Mouse (Mus musculus): ENCODE data around the gene Trappc6a. TPM values are rescaled to one million over a fixed set of nuclear protein-coding genes. Genes with fewer than 3 reads are reported as not detected.

Trappc6a gene
- polyA plus RNA-seq, 1 experiment, result 54.4 TPM

GRCm38 (mm10) chr7:19562643-19563410, 54.6 kb downstream of the Trappc6a start, which contains the start of gene Ppp1r37:
Ppp1r37 (minus strand) TSS chr7:19563076.
- peaks cover 8% of the 10 kb centered on the region for H3K36me3 ChIP-seq (ENCODE audit: control insufficient read depth, insufficient read depth, low read length)
- no peak for DNase-seq (ENCODE audit: low read depth in 1 of 2, low spot score in 2 of 2)

GRCm38 (mm10) chr7:19563884-19564283, 55.7 kb downstream of the Trappc6a start:
- peaks cover 8% of the 10 kb centered on the region for H3K36me3 ChIP-seq (ENCODE audit: control insufficient read depth, insufficient read depth, low read length)
- no peak overlapping the region for H3K4me3 ChIP-seq (ENCODE audit: extremely low read depth, insufficient read depth, insufficient read length)
- TF ChIP-seq POLR2A (IDR thresholded peaks at IDR 0.05; ENCODE audit: low read depth, low read length) (no peak), CTCF (IDR thresholded peaks at IDR 0.05; ENCODE audit: extremely low read depth, insufficient read depth, insufficient read length, insufficient replicate concordance) (no peak)
- peaks cover 14% of the 10 kb centered on the region; the same call in 1 of the 2 replicates for H3K4me1 ChIP-seq (ENCODE audit: control insufficient read depth, insufficient read depth, insufficient read length)
- H3K27me3 ChIP-seq (ENCODE audit: control insufficient read depth, insufficient read depth, low read length), result no peaks in the 10 kb centered on the region
- 76% methylated on average over 3 of the region's 3 CpGs for WGBS
- no peak for DNase-seq (ENCODE audit: low read depth in 1 of 2, low spot score in 2 of 2)
- peak overlapping the region; percentile 11; the same call in 1 of the 2 replicates for H3K27ac ChIP-seq (ENCODE audit: insufficient read depth, low read length)

More at GRCm38 (mm10) chr7:19562643-19563410, 54.6 kb downstream of the Trappc6a start, which contains the start of gene Ppp1r37:
- Histone ChIP-seq H3K27me3 (ENCODE audit: control insufficient read depth, insufficient read depth, low read length) (no peaks in the 10 kb centered on the region), H3K4me3 (ENCODE audit: extremely low read depth, insufficient read depth, insufficient read length) (peak within 1 kb of the TSS; percentile 82), H3K4me1 (ENCODE audit: control insufficient read depth, insufficient read depth, insufficient read length) (peaks cover 14% of the 10 kb centered on the region; the same call in 1 of the 2 replicates), H3K27ac (ENCODE audit: insufficient read depth, low read length) (peak within 1 kb of the TSS; percentile 90)
- TF ChIP-seq POLR2A (IDR thresholded peaks at IDR 0.05; ENCODE audit: low read depth, low read length), result no peak
- no peak for TF ChIP-seq CTCF (IDR thresholded peaks at IDR 0.05; ENCODE audit: extremely low read depth, insufficient read depth, insufficient read length, insufficient replicate concordance)
- 9% methylated on average over 19 of the region's 19 CpGs for WGBS

DNA sequence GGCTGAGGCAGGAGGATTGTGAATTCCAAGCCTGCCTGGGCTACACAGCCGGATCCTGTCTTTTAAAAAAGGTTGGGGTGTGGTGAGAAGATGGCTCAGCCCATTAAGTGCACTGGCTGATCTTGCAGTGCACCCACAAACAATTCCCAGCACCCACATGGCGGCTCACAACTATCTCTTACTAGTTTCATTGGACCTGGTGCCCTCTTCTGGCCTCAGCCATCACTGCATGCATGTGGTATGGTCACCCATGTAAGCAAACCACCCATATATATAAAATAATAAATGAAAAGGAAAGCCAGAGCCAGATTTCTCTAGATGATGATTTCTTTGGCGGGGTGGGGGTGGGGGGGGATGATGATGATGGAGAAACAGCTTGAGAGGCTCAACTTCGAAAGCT, 56.3 kb downstream of the Trappc6a start:
- peaks cover 8% of the 10 kb centered on the region for H3K36me3 ChIP-seq (ENCODE audit: control insufficient read depth, insufficient read depth, low read length)
- WGBS, result 93% methylated on average over 4 of the region's 4 CpGs
- peaks cover 14% of the 10 kb centered on the region; the same call in 1 of the 2 replicates for H3K4me1 ChIP-seq (ENCODE audit: control insufficient read depth, insufficient read depth, insufficient read length)
- no peak overlapping the region for H3K27ac ChIP-seq (ENCODE audit: insufficient read depth, low read length)
- H3K4me3 ChIP-seq (ENCODE audit: extremely low read depth, insufficient read depth, insufficient read length), result no peak overlapping the region
- peak in 1 of 2 experiments; percentile 30 for DNase-seq (ENCODE audit: low read depth in 1 of 2, low spot score in 2 of 2)
- TF ChIP-seq CTCF (IDR thresholded peaks at IDR 0.05; ENCODE audit: extremely low read depth, insufficient read depth, insufficient read length, insufficient replicate concordance), result no peak
- TF ChIP-seq POLR2A (IDR thresholded peaks at IDR 0.05; ENCODE audit: low read depth, low read length), result no peak
- no peaks in the 10 kb centered on the region for H3K27me3 ChIP-seq (ENCODE audit: control insufficient read depth, insufficient read depth, low read length)

Other genes with a start within 250 kb of the Trappc6a start
- gene Vasp, start 236.6 kb upstream of the Trappc6a start, polyA plus RNA-seq (2012; rRNA removed), result 335 and 437 TPM in 2 replicates
- 2.1 and 3.3 TPM in 2 replicates for gene Ppm1n, start 228.3 kb upstream of the Trappc6a start, polyA plus RNA-seq (2012; rRNA removed)
- 7.7 and 9.1 TPM in 2 replicates for gene Rtn2, start 225.8 kb upstream of the Trappc6a start, polyA plus RNA-seq (2012; rRNA removed)
- 1.6 and 1.9 TPM in 2 replicates for gene Fosb, start 198.3 kb upstream of the Trappc6a start, polyA plus RNA-seq (2012; rRNA removed)
- gene Ercc1, start 163.6 kb upstream of the Trappc6a start, polyA plus RNA-seq (2012; rRNA removed), result 28.2 and 29.9 TPM in 2 replicates
- 5.8 and 5.9 TPM in 2 replicates for gene Cd3eap, start 148.9 kb upstream of the Trappc6a start, polyA plus RNA-seq (2012; rRNA removed)
- 2.2 and 2.5 TPM in 2 replicates for gene Ppp1r13l, start 148.6 kb upstream of the Trappc6a start, polyA plus RNA-seq (2012; rRNA removed)
- gene Ercc2, start 126.4 kb upstream of the Trappc6a start, polyA plus RNA-seq (2012; rRNA removed), result 51.8 and 62.2 TPM in 2 replicates
- 2.3 and 3.9 TPM in 2 replicates for gene Klc3, start 104.3 kb upstream of the Trappc6a start, polyA plus RNA-seq (2012; rRNA removed)
- gene Ckm, start 103.6 kb upstream of the Trappc6a start, polyA plus RNA-seq (2012; rRNA removed), result 0.62 and 0.92 TPM in 2 replicates
- gene Mark4, start 49.6 kb upstream of the Trappc6a start, polyA plus RNA-seq (2012; rRNA removed), result 14.6 and 23.4 TPM in 2 replicates
- gene Exoc3l2, start 45.1 kb upstream of the Trappc6a start, polyA plus RNA-seq (2012; rRNA removed), result 7.1 and 7.7 TPM in 2 replicates
- gene Bloc1s3, start within 50 bp of the Trappc6a start, polyA plus RNA-seq (2012; rRNA removed), result 8.8 and 13.9 TPM in 2 replicates
- gene Nkpd1, start 9.4 kb downstream of the Trappc6a start, polyA plus RNA-seq (2012; rRNA removed), result 2.2 and 2.3 TPM in 2 replicates
- gene Ppp1r37, start 54.7 kb downstream of the Trappc6a start, polyA plus RNA-seq (2012; rRNA removed), result 56.2 and 71.0 TPM in 2 replicates
- 20.9 and 33.0 TPM in 2 replicates for gene Zfp296, start 68.9 kb downstream of the Trappc6a start, polyA plus RNA-seq (2012; rRNA removed)
- 94.7 and 143 TPM in 2 replicates for gene Gemin7, start 69.2 kb downstream of the Trappc6a start, polyA plus RNA-seq (2012; rRNA removed)
- 102 and 186 TPM in 2 replicates for gene Clasrp, start 96.1 kb downstream of the Trappc6a start, polyA plus RNA-seq (2012; rRNA removed)
- gene Relb, start 121.0 kb downstream of the Trappc6a start, polyA plus RNA-seq (2012; rRNA removed), result 76.9 and 114 TPM in 2 replicates
- 76.3 and 78.9 TPM in 2 replicates for gene Clptm1, start 156.6 kb downstream of the Trappc6a start, polyA plus RNA-seq (2012; rRNA removed)
- 1.2 and 5.5 TPM in 2 replicates for gene Apoc2, start 169.5 kb downstream of the Trappc6a start, polyA plus RNA-seq (2012; rRNA removed)
- gene Gm44805, start 173.0 kb downstream of the Trappc6a start, polyA plus RNA-seq (2012; rRNA removed), result not detected in 2 replicates
- gene Apoc4, start 173.1 kb downstream of the Trappc6a start, polyA plus RNA-seq (2012; rRNA removed), result 0.25 and 0.28 TPM in 2 replicates
- gene Apoc1, start 184.3 kb downstream of the Trappc6a start, polyA plus RNA-seq (2012; rRNA removed), result 4.3 and 6.7 TPM in 2 replicates
- gene Apoe, start 190.8 kb downstream of the Trappc6a start, polyA plus RNA-seq (2012; rRNA removed), result 1,613 and 1,762 TPM in 2 replicates
- gene Tomm40, start 207.0 kb downstream of the Trappc6a start, polyA plus RNA-seq (2012; rRNA removed), result 51.1 and 66.8 TPM in 2 replicates
- 23.3 and 24.4 TPM in 2 replicates for gene Nectin2, start 242.1 kb downstream of the Trappc6a start, polyA plus RNA-seq (2012; rRNA removed)